Mouse (Mus musculus): ENCODE results near the gene Dmp1.

- TF ChIP-seq POLR2A (IDR thresholded peaks at IDR 0.05; ENCODE audit: control insufficient read depth, low read depth, low read length) (no peak), CTCF (IDR thresholded peaks at IDR 0.05; ENCODE audit: control insufficient read depth, insufficient read depth, insufficient replicate concordance, low read depth, low read length) (no peak)
Observed at GRCm38 (mm10) chr5:104157701-104158100, 44.7 kb upstream of the Dmp1 start.
